Mouse (Mus musculus) brain, adult 10 weeks (tissue): ENCODE measurements around the gene Kcns3. TPM values are rescaled to one million over a fixed set of nuclear protein-coding genes. Genes with fewer than 3 reads are reported as not detected.

Experiments
- polyA plus RNA-seq: library from polyadenylated mRNA; stranded (reverse); fragments of 350-450 nt; fragmentation: Illumina TruSeq; extraction: RNeasy Lipid Tissue Mini Kit (QIAGEN cat#74804); gene quantifications from one replicate; pipeline ENCODE4 v1.2.3, GENCODE M21; 2015; ENCODE audit warnings: low read depth, low replicate concordance

Gene Kcns3
- 9.1 TPM for polyA plus RNA-seq

GRCm38 (mm10) chr12:11151015-11151414 lies at the start of gene Kcns3:
TSS of gene Kcns3 (minus strand) at chr12:11151056.

Other genes starting within 250 kb of the Kcns3 start
- not detected for gene Msgn1, start 57.9 kb upstream of the Kcns3 start, polyA plus RNA-seq
- 0.57 TPM for gene Gen1, start 114.7 kb upstream of the Kcns3 start, polyA plus RNA-seq
- gene Smc6, start 114.8 kb upstream of the Kcns3 start, polyA plus RNA-seq = 27.3 TPM